Mouse (Mus musculus) neutrophil, adult 5-6 weeks (primary cell): Measurements from ENCODE around the gene Aldoc. TPM values are rescaled to one million over a fixed set of nuclear protein-coding genes. Genes with fewer than 3 reads are reported as not detected.

Source experiments
- ATAC-seq: fragments of 151-379, 151-347 bp; 2 replicates; pipeline ENCODE4 v1.8.0; 2017; ENCODE audit warnings: mild to moderate bottlenecking, moderate TSS enrichment; ENCODE audit not compliant: insufficient number of reproducible peaks, poor library complexity, low FRiP score, severe bottlenecking; ENCODE audit errors: extremely low read depth
- total RNA-seq: library from RNA; stranded (forward); fragments of 200-1000 nt; gene quantifications from 2 replicates; pipeline ENCODE4 v1.2.3, GENCODE M21; 2017

Aldoc gene
- total RNA-seq, 1 experiment from 2014 or later: 2.9 TPM

GRCm38 (mm10) chr11:78327634-78328511 lies 5.1 kb downstream of the Aldoc start, which contains the start of gene Pigs:
Pigs (plus strand) TSS chr11:78328415.
- ATAC-seq: peak; percentile 98

GRCm38 (mm10) chr11:78328512-78329056 lies 5.8 kb downstream of the Aldoc start:
- ATAC-seq: no peak

GRCm38 (mm10) chr11:78332676-78333075 lies 9.9 kb downstream of the Aldoc start:
- no peak for ATAC-seq

GRCm38 (mm10) chr11:78333992-78334391 lies 11.2 kb downstream of the Aldoc start:
- no peak for ATAC-seq

GRCm38 (mm10) chr11:78337040-78337439 lies 14.3 kb downstream of the Aldoc start:
- ATAC-seq: no peak

GRCm38 (mm10) chr11:78341702-78342101 lies 18.9 kb downstream of the Aldoc start:
- ATAC-seq: no peak

- peak; percentile 27 for ATAC-seq
These were observed 20.9 kb downstream of the Aldoc start, which contains the start of gene Unc119 for GRCm38 (mm10) chr11:78343381-78344327. Unc119 (plus strand) TSS chr11:78343482.

- ATAC-seq: no peak
These were observed 21.6 kb downstream of the Aldoc start for GRCm38 (mm10) chr11:78344328-78344889.

- no peak for ATAC-seq
These were observed 22.3 kb downstream of the Aldoc start for GRCm38 (mm10) chr11:78344890-78345715.

- peak; percentile 35 for ATAC-seq
These were observed 23.0 kb downstream of the Aldoc start for GRCm38 (mm10) chr11:78345801-78346200.

GRCm38 (mm10) chr11:78346326-78347069 lies 23.7 kb downstream of the Aldoc start:
- no peak for ATAC-seq

GRCm38 (mm10) chr11:78347070-78347754 lies 24.4 kb downstream of the Aldoc start:
- peak; percentile 37 for ATAC-seq

GRCm38 (mm10) chr11:78347908-78348307 lies 25.1 kb downstream of the Aldoc start:
- peak; percentile 49 for ATAC-seq

- ATAC-seq: no peak
These were observed 25.7 kb downstream of the Aldoc start for GRCm38 (mm10) chr11:78348474-78348873.

GRCm38 (mm10) chr11:78349441-78350358 lies 26.9 kb downstream of the Aldoc start:
- no peak for ATAC-seq

- peak; percentile 84 for ATAC-seq
These were observed 30.3 kb downstream of the Aldoc start for GRCm38 (mm10) chr11:78353081-78353480.
